Mouse (Mus musculus): ENCODE results near the gene Mta3.

DNA sequence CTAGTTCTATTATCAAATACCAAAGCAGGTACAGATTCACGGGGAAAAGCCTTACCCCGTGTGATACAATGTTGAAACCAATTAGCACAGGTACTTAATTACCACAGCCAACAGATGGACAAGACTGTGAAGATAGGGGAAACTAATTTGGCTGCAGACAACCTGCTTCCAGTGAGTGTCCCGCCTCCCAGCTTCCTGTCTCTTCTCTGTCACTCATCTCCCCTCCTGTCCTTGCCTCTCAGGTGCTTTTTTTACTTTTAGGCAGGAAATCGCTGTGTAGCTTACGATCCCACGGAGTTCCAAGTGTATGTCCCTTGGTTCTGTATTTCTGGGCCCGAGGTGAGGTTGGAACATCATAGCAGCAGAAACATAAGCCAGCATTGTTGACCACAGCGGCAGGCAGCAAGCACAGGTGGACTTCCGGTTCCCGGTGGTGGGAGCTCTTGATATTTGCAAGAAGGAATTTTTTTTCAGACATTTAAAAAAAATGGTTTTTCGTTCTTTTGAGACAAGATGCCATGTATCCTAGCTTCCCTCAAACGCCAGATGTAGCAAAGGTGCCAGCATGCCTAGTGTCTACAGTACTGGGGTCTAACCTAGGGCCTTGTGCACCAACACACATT, 102.6 kb downstream of the Mta3 start:
- TF ChIP-seq CTCF (IDR thresholded peaks at IDR 0.05; ENCODE audit: control insufficient read depth, insufficient read depth, insufficient read length) (no peak), MYOD1 (IDR thresholded peaks at IDR 0.05; ENCODE audit: control insufficient read depth, insufficient read length, low read depth) (no peak), USF1 (IDR thresholded peaks at IDR 0.05; ENCODE audit: low read depth) (no peak), MYOG (IDR thresholded peaks at IDR 0.05; ENCODE audit: control insufficient read depth, extremely low read depth, insufficient read length) (no peak)

Measured in C2C12 (cell line).